Mouse (Mus musculus) stomach, adult 2 months (tissue): ENCODE data around the gene Tdp1. TPM values are rescaled to one million over a fixed set of nuclear protein-coding genes. Genes with fewer than 3 reads are reported as not detected.

ENCODE experiments used
- polyA plus RNA-seq: library from polyadenylated mRNA; depleted of rRNA; stranded (reverse); fragments of >200 nt; gene quantifications from 2 replicates; pipeline ENCODE4 v1.2.3, GENCODE M21; 2012; rRNA removed

Gene Tdp1
- 1.9 and 2.6 TPM in 2 replicates for polyA plus RNA-seq

GRCm38 (mm10) chr12:99884269-99885261 lies at the start of gene Tdp1, which contains the start of gene Efcab11:
Gene Tdp1 (plus strand): TSS chr12:99884517.
Gene Efcab11 (minus strand): TSS chr12:99884439.

GRCm38 (mm10) chr12:99964301-99965202 lies 80.2 kb downstream of the Tdp1 start, which contains the start of gene Kcnk13:
Gene Kcnk13 (plus strand): TSS chr12:99964499.

Other genes starting within 250 kb of the Tdp1 start
- 0.17 and 0.23 TPM in 2 replicates for gene Efcab11, start 78 bp upstream of the Tdp1 start, polyA plus RNA-seq
- gene Kcnk13, start 80.0 kb downstream of the Tdp1 start, polyA plus RNA-seq: 0.22 and 0.56 TPM in 2 replicates
- gene Psmc1, start 225.6 kb downstream of the Tdp1 start, polyA plus RNA-seq: 7.9 and 10.8 TPM in 2 replicates